Mouse (Mus musculus) mature B cell (primary cell): ENCODE data around the gene Eloa.
"Not testable (repeated sequence)": the region's sequence is repeated elsewhere in the genome, so short reads cannot be mapped to it uniquely, and the experiment has no call there.

ENCODE experiments used
- in situ Hi-C: fragments of 300-500 bp; cut with MboI; formaldehyde crosslinking; loops from 2 replicates; pipeline ENCODE4 v1.14.3; 2019

The Eloa gene

DNA sequence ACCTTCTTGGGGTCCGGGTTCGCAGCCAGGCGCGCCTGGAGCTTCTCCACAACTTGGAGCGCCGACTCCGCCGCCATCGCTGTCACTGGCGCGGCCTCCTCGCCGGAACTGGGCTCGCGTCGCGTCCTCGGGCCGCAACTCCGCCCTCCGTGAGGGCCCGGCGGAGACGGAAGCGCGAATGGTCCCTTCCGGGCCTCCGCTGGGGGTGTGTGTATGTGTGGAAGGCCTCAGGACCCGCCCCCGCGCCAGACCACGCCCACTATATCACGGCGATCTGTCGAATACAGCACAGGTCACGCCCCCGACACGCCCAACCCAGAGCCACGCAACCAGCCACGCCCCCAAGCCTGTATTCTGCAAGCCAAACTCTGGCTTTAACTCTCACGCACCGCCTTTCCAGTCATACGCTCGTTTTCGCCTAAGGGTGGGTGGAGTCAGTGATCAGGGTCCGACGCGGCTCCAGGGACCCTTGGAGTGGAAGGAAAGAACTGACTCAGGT, at the start of gene Eloa:
Gene Eloa (minus strand): TSS at position 215 of the 499 bp plus-strand sequence.
- in situ Hi-C loops: no loop called here

DNA sequence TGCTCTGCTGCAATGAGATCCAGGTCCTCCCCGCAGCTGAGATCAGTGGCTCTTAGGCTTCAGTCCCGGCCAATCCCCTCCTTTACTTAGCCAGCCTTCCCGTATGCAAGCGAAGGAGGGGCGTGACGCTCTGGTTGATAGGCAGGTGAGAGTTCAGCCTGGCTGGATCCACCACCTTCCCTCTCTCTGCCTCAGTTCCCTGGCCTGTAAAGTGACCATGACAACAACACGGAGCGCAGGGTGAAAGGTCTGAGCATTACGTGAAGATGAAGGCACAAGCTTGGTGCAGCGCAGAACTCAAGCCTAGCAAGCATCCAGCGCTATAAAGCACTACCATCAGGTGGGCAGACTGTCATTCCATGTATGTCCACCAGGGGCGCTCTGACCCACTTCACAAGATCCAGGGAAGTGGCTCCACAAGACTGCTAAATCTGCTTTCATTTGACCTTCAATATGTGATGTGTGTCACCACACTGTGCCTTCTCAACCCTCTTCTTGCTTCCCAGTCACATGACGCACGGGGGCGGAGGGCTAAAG, 49.7 kb upstream of the Eloa start:
- in situ Hi-C loops: loop anchor here (5.0 kb wide), 1 partner anchor 81 kb away; no protein-coding TSS in a partner anchor

DNA sequence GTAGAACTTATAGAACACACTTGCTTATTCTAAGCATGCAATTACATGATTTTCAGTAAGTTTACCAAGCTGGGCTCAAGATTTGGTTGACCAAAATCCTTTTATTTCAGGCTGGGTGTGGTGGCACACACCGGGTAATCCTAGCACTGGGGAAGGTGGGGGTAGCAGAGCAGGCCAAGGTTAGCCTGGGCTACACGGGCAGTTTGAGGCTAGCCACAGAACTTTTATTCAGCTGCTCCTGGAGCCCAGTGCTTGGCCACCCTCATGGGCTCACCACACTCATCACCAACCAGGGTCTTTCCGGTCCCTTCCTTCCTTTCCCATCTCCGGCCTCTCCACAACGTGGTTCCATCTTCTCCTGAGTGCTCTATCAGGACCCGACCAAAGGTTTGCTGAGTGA, 49.0 kb upstream of the Eloa start:
- in situ Hi-C loops: loop anchor here (5.0 kb wide), 1 partner anchor 82 kb away; no protein-coding TSS in a partner anchor

DNA sequence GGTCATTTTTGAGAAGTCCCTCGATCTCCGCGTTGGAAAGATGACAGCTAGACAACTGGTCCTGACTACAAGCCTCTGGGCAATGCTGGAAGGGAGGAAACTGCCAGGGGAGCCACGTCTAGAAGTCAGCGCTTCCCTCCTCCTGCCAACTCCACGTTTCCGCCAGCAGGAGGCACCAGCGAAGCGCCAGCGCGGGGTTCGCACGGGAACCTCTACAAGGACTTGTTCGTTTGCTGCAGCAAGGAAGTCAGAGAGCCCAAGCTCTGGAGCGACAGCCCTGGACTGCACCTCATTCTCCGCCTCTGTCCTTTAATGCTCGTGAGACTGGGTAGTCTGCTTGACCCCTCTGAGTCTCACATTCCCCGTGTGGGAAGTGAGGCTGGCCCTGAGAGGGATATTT, 48.4 kb upstream of the Eloa start:
- in situ Hi-C loops: loop anchor here (5.0 kb wide), 1 partner anchor 82 kb away; no protein-coding TSS in a partner anchor

DNA sequence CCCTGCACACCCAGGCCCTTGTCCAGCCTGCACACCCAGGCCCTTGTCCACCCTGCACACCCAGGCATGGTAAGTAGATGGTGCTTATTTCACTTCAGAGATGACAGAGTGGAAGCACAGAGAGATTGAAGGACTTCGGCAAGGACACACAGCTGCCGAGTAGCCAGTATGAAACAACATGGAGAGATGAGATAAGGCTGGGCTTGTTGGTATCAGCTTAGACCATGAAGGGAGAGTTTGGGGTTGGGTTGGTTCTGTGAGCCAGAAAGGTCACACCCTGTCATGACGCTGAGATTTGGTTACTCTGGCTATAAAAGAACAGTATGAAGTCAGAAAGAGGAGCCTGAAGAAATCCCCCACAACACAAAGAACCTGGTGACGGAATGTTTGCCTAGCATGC, 47.8 kb upstream of the Eloa start:
- in situ Hi-C loops: no loop called here

DNA sequence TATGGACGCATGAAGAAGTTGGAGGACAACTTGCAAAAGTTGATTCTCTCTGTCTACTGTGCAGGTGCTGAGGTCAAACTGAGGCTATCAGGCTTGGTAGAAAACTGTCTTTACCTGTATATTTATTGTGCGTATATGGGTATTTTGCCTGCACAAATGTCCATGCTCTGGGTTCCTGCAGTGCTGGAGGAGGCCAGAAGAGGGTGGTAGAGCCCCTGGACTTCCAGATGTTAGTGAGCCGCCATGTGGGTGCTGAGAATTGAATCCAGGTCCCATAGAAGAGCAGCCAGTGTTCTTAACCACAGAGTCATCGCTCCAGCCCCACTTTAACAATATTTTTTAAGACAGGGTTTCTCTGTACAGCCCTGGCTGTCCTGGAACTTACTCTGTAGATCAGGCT, 41.6 kb upstream of the Eloa start:
- in situ Hi-C loops: no loop called here

DNA sequence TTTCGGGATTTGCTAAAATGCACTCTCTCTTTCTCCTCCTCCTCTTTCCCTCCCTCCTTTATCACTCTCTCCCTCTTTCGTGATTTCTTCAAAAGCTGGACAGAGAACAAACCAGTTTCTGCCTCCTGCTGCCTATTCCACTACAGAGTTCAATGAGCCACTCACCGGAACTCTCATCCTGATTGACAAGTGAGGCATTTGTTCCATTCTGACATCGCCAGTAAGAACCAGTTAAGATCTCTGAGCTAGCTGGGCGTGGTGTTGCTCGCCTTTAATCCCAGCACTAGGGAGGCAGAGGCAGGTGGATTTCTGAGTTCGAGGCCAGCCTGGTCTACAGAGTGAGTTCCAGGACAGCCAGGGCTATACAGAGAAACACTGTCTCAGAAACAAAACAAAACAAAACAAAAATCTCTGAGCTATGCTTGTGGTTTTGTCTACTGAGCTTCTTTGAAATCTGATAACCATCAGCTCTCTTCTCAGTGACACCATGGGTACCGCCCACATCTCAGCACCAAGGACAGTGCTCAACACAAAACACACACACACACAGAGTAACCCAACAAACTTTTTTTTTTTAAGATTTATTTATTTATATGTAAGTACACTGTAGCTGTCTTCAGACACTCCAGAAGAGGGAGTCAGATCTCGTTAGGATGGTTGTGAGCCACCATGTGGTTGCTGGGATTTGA, 38.4 kb upstream of the Eloa start:
- in situ Hi-C loops: not testable (repeated sequence)

DNA sequence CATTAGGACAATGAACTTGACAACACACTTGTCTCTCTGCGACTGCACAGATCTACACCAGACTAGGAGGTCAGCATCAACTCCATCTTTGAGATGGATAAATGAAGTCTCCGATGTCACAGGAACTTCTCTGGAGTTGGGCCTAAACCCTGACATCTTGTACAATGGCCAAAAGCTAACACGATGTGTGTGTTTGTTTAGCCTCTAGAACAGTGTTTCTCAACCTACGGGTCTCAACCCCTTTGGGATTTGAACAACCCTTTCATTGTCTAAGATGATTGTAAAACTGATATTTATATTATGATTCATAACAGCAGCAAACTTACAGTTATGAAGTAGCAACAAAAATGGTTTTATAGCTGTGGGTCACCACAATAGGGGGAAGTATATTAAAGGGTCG, 36.4 kb upstream of the Eloa start:
- in situ Hi-C loops: no loop called here

DNA sequence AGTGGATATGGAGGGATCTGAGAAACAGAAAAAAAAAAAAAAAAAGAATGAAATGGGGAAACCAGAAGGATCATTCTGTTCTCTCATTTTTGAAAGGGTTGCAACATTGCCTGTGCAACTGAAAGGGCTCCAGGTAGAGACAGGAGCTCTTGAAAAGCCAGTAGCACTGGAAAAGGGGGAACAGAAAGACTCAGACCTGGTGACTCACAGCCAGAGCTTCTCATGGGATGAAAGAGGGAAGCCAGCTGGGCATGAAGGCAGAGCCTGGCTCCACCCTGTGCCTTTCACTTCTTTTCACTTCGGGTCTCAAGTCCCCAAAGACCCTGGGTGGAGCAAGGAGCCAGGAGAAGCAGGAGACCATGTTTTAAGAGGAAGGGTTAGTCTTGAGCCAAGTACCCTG, 34.5 kb upstream of the Eloa start:
- in situ Hi-C loops: no loop called here

DNA sequence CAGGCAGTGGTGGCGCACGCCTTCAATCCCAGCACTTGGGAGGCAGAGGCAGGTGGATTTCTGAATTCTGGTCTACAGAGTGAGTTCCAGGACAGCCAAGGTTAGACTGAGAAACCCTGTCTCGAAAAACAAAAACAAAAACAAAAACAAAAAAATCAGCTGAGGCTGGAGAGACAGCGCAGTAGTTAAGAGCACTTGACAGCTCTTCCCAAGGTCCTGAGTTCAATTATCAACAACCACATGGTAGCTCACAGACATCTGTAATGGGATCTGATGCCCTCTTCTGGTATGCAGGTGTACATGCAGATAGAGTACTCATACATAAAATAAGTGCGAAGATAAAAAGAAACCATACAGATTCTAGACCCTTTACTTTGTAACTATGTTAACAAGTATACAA, 32.3 kb upstream of the Eloa start:
- in situ Hi-C loops: no loop called here

DNA sequence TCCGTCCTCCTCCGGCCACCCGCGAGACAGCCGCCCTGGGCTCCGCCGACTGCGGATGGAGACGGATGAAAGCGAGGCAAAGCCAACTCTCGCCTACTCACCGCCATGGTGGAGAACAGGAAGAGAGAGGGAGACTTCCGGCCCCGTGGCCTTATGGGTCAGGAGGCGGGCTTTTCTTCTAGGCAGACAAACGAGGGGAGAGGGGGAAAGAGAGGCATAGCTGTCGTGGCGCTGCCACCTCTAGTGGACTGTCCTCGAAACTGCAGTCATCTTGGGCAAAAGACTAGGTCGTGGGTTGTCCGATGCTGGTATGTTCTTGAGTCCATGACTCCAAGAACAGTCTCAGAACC, 31.7 kb upstream of the Eloa start, which contains the start of gene Rpl11:
Gene Rpl11 (minus strand): TSS at position 182 of the 350 bp plus-strand sequence.
- in situ Hi-C loops: no loop called here

DNA sequence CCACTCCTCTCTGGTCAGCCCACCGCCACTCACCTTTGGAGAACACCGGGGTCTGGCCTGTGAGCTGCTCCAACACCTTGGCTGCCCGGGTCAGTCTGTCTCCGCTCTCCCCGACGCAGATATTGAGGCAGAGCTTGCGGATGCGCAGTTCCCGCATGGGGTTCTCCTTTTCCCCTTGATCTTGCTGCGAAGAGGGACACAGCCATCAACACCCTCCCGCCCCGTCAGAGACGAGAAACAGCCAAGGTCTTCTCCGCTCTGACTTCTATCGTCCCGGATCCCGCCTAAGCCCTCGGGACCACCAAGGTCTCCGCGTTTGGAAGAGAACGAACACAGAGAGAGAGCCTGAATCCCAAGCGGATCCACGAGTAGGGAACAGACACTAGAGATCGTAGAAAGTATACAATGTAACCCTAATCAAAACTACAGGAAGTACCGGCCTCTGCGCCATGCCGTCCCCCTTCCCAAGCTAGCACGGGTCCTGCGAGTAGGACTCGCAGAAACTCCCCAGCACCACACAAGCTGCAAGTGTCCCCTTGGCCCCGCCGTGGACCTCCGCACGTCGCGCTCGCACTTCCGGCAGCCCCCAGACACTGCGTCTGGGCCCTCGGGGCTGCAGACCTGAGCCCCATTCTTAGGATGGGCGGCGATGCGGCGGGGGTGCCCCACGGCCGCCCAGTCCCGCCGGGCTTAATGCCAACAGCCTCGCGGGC, 31.1 kb upstream of the Eloa start:
- in situ Hi-C loops: no loop called here

DNA sequence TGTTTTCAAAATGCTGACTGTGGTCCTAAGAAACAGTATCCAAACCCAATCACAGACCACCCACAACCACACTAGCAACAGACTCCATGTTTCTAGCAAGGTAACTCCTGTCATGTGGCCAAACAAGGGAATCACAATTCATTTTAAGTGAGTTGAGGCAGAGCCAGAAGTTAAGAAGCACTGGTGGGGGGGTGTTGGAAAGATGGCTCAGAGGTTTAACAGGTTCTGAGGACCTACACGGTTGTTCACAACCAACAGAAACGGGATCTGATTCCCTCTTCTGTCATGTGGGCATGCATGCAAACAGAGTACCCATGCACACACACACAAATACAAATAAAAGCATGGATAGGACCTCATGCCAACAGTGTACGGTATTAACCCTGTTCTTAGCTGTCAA, 30.5 kb upstream of the Eloa start:
- in situ Hi-C loops: no loop called here

DNA sequence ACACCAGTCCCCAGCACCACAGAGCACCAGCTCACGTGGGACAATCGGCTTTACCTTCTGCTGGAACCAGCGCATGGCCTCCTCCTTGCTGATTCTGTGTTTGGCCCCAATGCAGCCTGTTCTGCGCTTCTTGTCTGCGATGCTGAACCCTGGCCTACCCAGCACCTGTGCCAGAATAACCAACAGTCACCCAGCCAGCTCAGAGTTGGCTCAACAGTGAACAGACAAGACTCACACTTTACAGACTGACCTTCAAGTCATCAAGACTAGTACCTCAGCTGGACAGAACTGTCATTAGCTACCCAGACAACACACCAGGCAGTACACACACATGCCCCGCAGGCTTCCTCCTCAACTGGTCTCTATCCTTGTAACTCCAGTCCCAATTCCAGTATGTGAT, 28.7 kb upstream of the Eloa start:
- in situ Hi-C loops: no loop called here

DNA sequence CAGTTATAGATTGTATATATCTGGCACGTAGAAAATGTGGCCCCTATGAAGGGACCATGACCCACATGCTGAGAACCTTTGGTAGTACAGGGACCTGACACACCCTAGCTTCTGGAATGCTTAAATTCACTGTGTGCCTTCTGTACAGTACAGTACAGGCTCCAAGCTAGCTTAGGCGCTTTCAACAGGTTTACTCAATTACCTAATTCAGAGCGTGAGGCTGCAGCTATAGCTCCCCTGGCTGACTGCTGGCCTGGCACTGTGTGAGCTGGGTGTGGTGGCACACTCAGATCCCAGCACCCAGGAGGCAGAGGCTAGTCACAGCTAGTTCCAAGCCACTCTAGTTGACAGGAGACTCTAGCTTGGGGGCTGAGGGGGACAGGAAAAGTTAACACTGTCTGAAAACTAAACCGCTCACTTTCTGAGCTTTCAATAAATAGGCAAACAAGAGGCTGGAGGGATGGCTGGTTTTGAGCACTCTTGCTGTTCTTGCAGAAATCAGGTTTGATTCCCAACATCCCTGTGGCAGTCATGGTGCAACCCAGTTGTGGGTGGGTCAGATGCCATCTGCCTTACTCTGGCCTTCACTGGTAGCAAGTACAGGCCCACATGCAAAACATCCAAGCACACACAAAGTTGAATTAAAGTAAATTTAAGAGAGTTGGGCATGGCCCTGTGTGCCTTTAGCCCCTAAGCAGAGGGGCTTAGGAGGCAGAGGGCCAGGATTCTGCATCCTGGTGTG, 26.9 kb upstream of the Eloa start:
- in situ Hi-C loops: no loop called here

DNA sequence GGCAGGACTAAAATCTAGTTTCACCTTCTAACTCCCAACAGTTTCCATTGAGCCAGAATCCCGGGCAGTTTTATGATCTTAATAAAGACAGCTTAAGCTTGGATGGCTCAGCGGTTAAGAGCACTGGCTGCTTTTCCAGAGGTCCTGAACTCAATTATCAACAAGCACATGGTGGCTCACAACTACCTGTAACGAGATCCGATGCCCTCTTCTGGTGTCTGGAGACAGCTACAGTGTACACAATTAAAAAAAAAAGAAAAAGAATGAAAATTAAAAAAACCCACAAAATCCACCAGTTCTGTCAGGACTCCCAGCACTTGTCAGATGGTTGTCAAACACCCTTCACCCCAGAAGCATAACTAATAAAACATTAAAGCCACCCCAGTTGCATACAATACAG, 26.1 kb upstream of the Eloa start:
- in situ Hi-C loops: no loop called here

DNA sequence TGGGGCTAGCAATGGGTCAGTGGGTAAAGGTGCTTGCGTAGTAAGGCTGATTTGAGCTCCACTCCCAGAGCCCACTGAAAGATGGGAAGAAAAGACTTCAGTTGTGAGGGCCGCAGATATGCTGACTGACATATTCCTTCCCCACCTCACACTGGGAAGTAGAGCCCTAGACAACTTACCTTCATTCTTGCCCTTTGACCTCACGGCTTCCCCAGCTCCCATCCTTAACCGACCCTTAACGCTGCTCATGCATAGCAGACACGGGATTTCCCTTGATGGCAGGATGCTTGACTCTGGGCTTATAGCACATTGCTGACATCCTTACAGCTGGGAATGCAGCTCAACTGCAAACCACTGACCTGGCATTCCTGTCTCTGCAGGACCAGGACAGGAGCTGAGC, 25.3 kb upstream of the Eloa start:
- in situ Hi-C loops: no loop called here

DNA sequence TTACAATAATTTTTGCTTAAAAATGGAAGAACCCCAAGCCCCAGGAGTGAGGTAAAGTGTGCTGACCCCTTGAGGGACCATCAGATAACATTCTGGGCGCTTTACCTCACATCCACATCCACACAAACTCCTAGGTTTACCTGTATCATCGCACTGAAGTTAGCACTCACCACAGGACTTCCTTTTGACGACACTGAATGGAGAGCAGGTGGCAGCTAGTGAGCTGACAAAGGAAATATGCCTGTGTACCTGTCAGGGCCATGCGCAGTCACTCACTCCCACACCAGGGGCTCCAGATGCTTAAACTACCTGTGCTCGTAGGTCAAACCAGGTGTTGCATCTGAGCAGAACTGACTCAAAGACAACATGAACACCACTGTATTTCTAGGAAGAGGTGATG, 23.5 kb upstream of the Eloa start:
- in situ Hi-C loops: no loop called here

DNA sequence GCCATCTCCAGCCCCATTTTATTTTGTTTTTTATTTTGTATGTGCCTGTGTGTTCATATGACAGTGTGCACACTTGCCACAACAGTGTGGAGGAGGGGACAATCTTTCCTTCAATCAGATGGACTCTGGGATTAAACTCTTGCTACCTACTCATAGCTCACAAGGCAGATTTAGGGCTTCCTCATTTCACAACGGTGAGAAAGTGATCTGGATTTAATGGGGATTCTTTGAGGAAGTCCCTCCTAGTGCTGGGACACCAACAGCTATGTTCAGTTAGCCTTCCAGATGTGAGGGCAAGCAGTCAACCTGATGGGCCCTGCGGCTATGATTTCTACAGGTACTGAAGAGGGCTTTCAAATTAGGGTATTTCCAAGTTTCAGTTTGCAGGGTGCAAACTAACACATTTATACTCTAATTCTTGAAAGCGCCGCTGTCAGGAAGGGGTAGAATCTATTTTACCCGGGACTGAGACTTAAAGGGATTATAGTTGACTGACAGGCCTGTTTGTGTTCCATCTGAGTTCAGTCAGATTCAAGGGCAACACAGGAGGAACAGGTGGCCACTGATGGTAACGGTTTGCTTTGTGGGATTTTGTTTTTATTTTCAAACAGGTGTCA, 22.3 kb upstream of the Eloa start:
- in situ Hi-C loops: no loop called here

DNA sequence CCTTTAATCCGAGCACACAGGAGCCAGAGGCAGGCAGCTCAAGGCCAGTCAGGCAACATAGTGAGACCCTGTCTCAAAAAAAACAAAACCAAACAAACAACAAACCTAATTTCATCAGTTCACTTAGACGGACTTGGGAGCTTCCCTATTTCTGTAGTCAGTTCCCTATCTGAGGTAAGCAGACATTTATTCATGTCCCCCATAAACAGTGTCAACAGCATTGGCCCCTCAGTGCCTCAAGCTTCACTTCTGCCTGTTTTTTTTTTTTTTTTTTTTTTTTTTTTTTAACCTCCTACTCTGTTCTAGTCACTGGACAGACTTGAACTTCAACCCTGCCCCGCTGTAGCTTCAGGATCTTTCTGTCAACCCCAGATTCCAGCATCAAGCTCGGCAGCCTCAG, 13.5 kb upstream of the Eloa start:
- in situ Hi-C loops: no loop called here

DNA sequence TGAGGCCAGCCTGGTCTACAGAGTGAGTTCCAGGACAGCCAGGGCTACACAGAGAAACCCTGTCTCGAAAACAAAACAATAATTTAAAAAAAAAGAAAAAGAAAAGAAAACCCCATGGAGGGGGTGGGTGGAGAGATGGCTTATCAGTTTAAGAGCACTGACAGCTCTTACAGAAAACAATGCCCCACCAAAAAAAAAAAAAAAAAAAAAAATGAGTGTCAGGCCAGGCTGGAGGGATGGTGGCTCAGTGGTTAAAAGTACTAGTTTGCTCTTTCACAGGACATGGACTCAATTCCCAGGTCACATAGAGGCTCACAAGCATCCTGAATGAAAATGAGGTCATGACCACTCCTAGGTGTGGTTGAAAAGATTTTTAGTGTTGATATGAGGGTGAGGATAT, 11.7 kb upstream of the Eloa start:
- in situ Hi-C loops: no loop called here
